Mouse (Mus musculus): ENCODE data around the gene Col2a1. TPM values are rescaled to one million over a fixed set of nuclear protein-coding genes. Genes with fewer than 3 reads are reported as not detected.

The Col2a1 gene
- 0.52 TPM in 1 of 2 replicates, not detected in the other for polyA plus RNA-seq (2011; ENCODE audit: insufficient read depth, insufficient read length, low replicate concordance, missing spikeins)

DNA sequence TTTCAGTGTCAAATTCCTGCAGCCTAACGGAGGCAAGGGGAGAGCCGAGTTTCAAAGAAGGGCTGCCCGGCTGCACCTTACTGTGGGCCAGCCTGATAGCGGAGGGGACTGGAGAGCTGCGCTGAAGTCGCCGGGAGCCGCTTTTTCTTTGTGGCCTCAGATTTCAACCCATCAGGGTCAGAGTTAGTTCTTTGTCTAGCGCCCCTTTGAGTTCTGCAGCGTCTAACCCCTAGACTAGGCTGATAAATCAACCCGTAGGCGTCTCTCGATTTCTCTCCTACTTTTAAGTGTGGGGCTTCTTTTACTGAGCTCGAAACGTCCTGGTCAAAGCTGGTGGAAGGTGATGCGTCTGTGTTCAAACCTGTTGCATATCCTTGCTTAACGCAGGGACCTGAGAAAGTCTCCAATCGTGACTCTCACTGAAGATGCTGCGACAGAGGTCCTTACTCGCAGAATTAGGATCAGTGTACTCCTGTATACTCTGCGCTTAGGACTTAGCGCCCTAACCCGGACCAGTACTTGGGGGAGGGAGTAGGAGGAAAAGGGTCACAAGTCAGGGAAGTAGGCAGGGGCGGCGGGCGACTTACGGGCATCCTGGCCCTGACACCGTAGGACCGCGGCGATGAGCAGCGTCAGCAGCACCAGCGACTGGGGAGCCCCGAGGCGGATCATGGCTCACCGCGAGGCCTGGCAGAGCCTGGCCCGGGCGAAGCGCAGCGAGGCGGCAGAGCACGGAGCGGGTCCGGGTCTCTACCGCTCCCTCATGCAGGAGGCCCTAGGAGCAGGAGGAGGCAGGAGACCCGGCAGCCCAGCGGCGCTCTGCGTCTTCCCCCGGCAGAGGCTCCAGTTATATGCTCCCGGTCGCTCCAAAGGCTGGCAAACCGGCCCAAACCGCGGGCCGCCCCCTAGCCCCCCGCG, at the start of gene Col2a1:
Col2a1 (minus strand) TSS at position 874 of the 918 bp plus-strand sequence.
- 2% methylated on average over 59 of the region's 59 CpGs for WGBS
- no peak within 1 kb of the TSS for H3K4me3 ChIP-seq (replicated peaks; ENCODE audit: control insufficient read depth, low read depth, low read length)
- no peak within 1 kb of the TSS for H3K27ac ChIP-seq (ENCODE audit: control insufficient read depth, insufficient read depth, low read depth, low read length, poor library complexity)
- no peaks in the 10 kb centered on the region for H3K4me1 ChIP-seq (ENCODE audit: control insufficient read depth, insufficient read depth, low read length)
- TF ChIP-seq CTCF (IDR thresholded peaks at IDR 0.05; ENCODE audit: control insufficient read depth, insufficient read depth, low read length) (no peak), POLR2A (IDR thresholded peaks at IDR 0.05; ENCODE audit: borderline replicate concordance, control insufficient read depth, low read depth, low read length) (no peak)

DNA sequence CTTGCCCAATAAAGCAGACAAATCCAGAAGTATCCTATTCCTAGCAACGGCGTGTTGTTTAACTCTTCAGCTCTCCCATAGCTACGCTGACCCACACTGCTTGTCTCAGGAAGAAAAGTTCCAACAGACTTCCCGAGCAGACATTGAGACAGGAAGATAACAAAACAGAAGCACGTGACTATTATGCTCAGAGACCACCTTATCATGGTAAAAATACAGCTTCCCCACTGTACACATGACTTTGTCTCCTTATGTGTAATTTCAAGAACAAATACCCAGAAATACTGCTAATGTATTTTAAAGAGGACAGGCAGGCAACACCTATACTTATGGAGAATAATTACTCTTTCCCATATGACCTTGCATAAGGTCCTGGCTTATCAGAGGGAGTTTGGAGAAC, 47.2 kb upstream of the Col2a1 start:
- no peak overlapping the region for H3K4me3 ChIP-seq (replicated peaks; ENCODE audit: control insufficient read depth, low read depth, low read length)
- WGBS: 79% methylated on average over 5 of the region's 5 CpGs
- H3K4me1 ChIP-seq (ENCODE audit: control insufficient read depth, insufficient read depth, low read length): no peaks in the 10 kb centered on the region
- TF ChIP-seq POLR2A (IDR thresholded peaks at IDR 0.05; ENCODE audit: borderline replicate concordance, control insufficient read depth, low read depth, low read length): no peak
- no peak overlapping the region for H3K27ac ChIP-seq (ENCODE audit: control insufficient read depth, insufficient read depth, low read depth, low read length, poor library complexity)

DNA sequence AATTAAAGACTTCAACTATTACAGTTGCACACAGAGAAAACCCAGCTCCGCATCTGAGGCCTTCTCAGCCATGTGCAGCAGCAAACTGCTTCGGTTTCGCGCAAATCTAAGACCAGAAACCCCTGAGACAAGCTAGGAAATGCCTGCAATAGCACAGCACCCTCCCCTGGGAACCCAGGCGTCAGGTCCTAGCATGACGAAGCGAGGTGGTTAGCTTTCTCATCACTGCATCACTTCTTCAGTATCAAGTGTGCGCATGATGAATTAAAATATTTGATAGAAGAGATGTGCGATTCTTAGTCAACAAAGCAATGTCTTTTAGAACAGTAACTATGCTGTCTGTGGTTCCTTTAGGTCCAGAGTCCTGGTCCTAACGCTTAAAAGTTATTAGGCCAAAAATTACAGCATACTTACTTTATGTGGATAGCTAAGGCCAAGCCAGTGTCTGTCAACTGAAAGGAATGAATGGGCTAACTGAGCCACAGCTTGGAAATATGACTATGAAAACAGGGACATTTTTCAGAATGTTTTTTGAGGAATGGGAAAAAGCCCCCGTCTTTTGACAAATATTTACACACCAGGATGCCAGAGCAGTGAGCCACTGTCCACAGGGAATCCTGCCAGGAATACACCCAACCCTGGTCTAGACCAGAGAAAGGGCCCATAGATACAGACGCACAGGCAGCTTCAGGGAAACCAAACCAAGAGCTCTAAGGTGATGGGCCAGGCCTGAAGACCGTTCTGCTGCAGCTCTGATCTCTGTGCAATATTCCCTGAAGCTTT, 44.6 kb upstream of the Col2a1 start:
- Histone ChIP-seq H3K4me3 (replicated peaks; ENCODE audit: control insufficient read depth, low read depth, low read length) (no peak overlapping the region), H3K4me1 (ENCODE audit: control insufficient read depth, insufficient read depth, low read length) (no peaks in the 10 kb centered on the region), H3K27ac (ENCODE audit: control insufficient read depth, insufficient read depth, low read depth, low read length, poor library complexity) (no peak overlapping the region)
- TF ChIP-seq CTCF (IDR thresholded peaks at IDR 0.05; ENCODE audit: control insufficient read depth, insufficient read depth, low read length): no peak
- no peak for TF ChIP-seq POLR2A (IDR thresholded peaks at IDR 0.05; ENCODE audit: borderline replicate concordance, control insufficient read depth, low read depth, low read length)
- 92% methylated on average over 13 of the region's 13 CpGs for WGBS

DNA sequence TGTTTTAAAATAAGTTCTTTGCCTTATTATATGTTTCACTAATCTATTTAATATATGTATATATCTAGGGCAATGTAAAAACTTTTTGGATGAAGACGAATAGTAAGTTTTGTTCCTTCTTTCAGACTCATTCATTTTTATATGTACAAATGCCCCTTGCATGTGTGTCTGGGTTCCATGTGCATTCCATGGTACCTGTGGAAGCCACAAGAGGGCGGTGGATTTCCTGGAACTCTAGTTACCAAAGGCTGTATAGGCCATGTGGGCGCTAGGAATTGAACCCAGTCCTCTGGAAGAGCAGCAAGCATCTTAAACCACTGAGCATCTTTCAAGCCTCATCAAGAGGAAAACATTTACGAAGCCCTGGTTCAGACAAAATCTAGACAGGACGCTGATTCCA, 39.9 kb upstream of the Col2a1 start:
- no peaks in the 10 kb centered on the region for H3K4me1 ChIP-seq (ENCODE audit: control insufficient read depth, insufficient read depth, low read length)
- H3K4me3 ChIP-seq (replicated peaks; ENCODE audit: control insufficient read depth, low read depth, low read length): no peak overlapping the region
- WGBS: 94% methylated on average over 5 of the region's 5 CpGs
- TF ChIP-seq CTCF (IDR thresholded peaks at IDR 0.05; ENCODE audit: control insufficient read depth, insufficient read depth, low read length): no peak
- TF ChIP-seq POLR2A (IDR thresholded peaks at IDR 0.05; ENCODE audit: borderline replicate concordance, control insufficient read depth, low read depth, low read length): no peak
- no peak overlapping the region for H3K27ac ChIP-seq (ENCODE audit: control insufficient read depth, insufficient read depth, low read depth, low read length, poor library complexity)

DNA sequence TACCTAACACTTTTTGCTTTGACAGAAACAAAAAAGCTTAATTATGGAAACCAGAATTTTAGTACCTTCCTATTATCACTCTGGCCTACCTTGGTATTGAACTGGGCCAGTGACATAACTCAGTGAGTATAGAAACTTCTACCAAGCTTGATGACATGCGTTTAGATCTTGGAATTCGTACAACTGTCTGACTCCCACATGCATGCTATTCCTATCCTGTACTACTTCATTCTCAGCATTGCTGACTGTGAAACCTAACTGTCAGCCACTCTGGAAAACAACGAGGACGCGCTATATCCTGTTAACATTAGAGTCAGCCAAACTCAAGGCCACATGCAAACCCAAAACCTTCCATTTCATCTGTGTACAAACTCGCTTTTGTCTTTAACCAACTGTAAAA, 39.5 kb upstream of the Col2a1 start:
- no peak for TF ChIP-seq POLR2A (IDR thresholded peaks at IDR 0.05; ENCODE audit: borderline replicate concordance, control insufficient read depth, low read depth, low read length)
- no peak for TF ChIP-seq CTCF (IDR thresholded peaks at IDR 0.05; ENCODE audit: control insufficient read depth, insufficient read depth, low read length)

DNA sequence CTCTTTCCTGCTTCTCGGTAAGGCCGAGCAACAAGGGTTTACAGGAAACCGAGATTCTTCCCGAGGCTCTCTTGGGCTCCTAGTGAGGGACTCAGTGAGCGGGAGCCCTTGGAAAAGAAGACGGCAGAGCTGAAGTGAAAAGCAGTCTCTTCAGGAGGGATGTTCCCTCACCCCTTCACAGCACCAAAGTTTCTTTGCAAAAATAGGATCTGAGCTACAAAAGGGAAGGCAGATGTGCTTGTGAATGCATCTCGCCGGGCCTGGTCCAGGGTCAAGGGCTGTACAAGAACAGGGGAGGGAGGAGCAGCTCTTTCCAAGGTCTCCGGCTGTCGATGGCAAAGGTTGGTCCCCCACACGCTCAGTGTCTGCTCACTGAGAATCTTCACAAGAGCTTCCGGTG, 38.0 kb upstream of the Col2a1 start:
- H3K4me3 ChIP-seq (replicated peaks; ENCODE audit: control insufficient read depth, low read depth, low read length): no peak overlapping the region
- H3K27ac ChIP-seq (ENCODE audit: control insufficient read depth, insufficient read depth, low read depth, low read length, poor library complexity): no peak overlapping the region
- 91% methylated on average over 12 of the region's 12 CpGs for WGBS
- H3K4me1 ChIP-seq (ENCODE audit: control insufficient read depth, insufficient read depth, low read length): no peaks in the 10 kb centered on the region
- TF ChIP-seq CTCF (IDR thresholded peaks at IDR 0.05; ENCODE audit: control insufficient read depth, insufficient read depth, low read length) (no peak), POLR2A (IDR thresholded peaks at IDR 0.05; ENCODE audit: borderline replicate concordance, control insufficient read depth, low read depth, low read length) (no peak)

More for the DNA sequence above, 39.5 kb upstream of the Col2a1 start:
- Histone ChIP-seq H3K27ac (ENCODE audit: control insufficient read depth, insufficient read depth, low read depth, low read length, poor library complexity) (no peak overlapping the region), H3K4me1 (ENCODE audit: control insufficient read depth, insufficient read depth, low read length) (no peaks in the 10 kb centered on the region), H3K4me3 (replicated peaks; ENCODE audit: control insufficient read depth, low read depth, low read length) (no peak overlapping the region)
- 93% methylated on average over 6 of the region's 6 CpGs for WGBS

DNA sequence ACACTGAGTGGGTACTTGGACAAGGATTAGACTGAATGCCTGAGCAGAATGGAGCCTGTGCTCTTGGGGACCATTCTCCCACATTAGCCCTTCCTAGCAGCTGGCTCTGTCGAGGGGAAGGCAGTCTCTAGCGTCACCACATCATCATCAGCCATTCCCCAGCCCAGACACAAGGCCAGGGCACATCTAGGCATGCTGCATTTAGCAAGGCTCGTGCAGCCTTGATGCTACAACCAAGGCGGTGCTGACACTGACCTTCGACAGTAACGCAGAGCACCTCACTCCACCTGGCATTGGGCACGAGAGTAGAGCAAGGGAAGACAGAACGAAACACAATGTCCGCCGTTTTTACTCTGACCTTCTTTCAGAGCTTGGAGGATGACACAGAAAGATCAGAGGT, 35.2 kb upstream of the Col2a1 start:
- TF ChIP-seq CTCF (IDR thresholded peaks at IDR 0.05; ENCODE audit: control insufficient read depth, insufficient read depth, low read length) (no peak), POLR2A (IDR thresholded peaks at IDR 0.05; ENCODE audit: borderline replicate concordance, control insufficient read depth, low read depth, low read length) (no peak)
- Histone ChIP-seq H3K27ac (ENCODE audit: control insufficient read depth, insufficient read depth, low read depth, low read length, poor library complexity) (no peak overlapping the region), H3K4me1 (ENCODE audit: control insufficient read depth, insufficient read depth, low read length) (no peaks in the 10 kb centered on the region), H3K4me3 (replicated peaks; ENCODE audit: control insufficient read depth, low read depth, low read length) (no peak overlapping the region)
- 94% methylated on average over 10 of the region's 10 CpGs for WGBS

DNA sequence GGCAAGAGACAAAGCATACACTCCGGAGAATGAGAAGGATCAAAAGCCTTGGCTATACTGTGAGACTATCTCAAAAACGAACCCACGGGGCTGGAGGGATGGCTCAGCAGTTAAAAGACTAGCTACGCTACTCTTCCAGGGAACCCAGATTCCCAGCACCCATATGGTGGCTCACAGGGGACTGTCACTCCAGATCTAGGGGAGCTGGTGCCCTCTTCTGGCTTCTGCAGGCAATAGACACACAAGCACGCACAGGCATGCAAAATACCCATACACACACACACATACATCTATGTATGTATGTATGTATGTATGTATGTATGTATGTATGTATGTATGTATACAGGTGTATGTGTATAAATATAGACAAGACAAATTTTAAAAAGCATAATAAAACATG, 32.1 kb upstream of the Col2a1 start:
- 90% methylated on average over 5 of the region's 5 CpGs for WGBS
- H3K27ac ChIP-seq (ENCODE audit: control insufficient read depth, insufficient read depth, low read depth, low read length, poor library complexity): no peak overlapping the region
- H3K4me1 ChIP-seq (ENCODE audit: control insufficient read depth, insufficient read depth, low read length): no peaks in the 10 kb centered on the region
- no peak for TF ChIP-seq CTCF (IDR thresholded peaks at IDR 0.05; ENCODE audit: control insufficient read depth, insufficient read depth, low read length)
- TF ChIP-seq POLR2A (IDR thresholded peaks at IDR 0.05; ENCODE audit: borderline replicate concordance, control insufficient read depth, low read depth, low read length): no peak
- no peak overlapping the region for H3K4me3 ChIP-seq (replicated peaks; ENCODE audit: control insufficient read depth, low read depth, low read length)

Data from bone marrow, adult 2 months (tissue).